Mouse (Mus musculus): Measurements from ENCODE around the gene Epb41l2. TPM values are rescaled to one million over a fixed set of nuclear protein-coding genes. Genes with fewer than 3 reads are reported as not detected.

The Epb41l2 gene
- polyA plus RNA-seq, 1 experiment = 28.8 TPM

- DNase-seq = no peak
- WGBS = 75% methylated on average over 4 of the region's 4 CpGs
- H3K4me1 ChIP-seq (ENCODE audit: control insufficient read depth, insufficient read depth, low read length) = no peaks in the 10 kb centered on the region
- H3K36me3 ChIP-seq (ENCODE audit: control insufficient read depth, insufficient read depth, low read length) = no peaks in the 10 kb centered on the region
- no peaks in the 10 kb centered on the region for H3K27me3 ChIP-seq (replicated peaks; ENCODE audit: control insufficient read depth, insufficient read depth, low read length)
- no peak overlapping the region for H3K27ac ChIP-seq (ENCODE audit: insufficient read depth, low read depth, low read length)
- TF ChIP-seq CTCF (conservative IDR thresholded peaks at IDR 0.05; ENCODE audit: insufficient read depth, insufficient read length, low read depth, low read length) (no peak), POLR2A (IDR thresholded peaks at IDR 0.05; ENCODE audit: low read depth, low read length) (no peak)
- H3K4me3 ChIP-seq (ENCODE audit: insufficient read depth, low read depth, low read length) = no peak overlapping the region
These were observed 166.6 kb downstream of the Epb41l2 start for GRCm38 (mm10) chr10:25526156-25526555.

GRCm38 (mm10) chr10:25526622-25527021 is 167.0 kb downstream of the Epb41l2 start:
- Histone ChIP-seq H3K36me3 (ENCODE audit: control insufficient read depth, insufficient read depth, low read length) (no peaks in the 10 kb centered on the region), H3K27me3 (replicated peaks; ENCODE audit: control insufficient read depth, insufficient read depth, low read length) (no peaks in the 10 kb centered on the region), H3K4me3 (ENCODE audit: insufficient read depth, low read depth, low read length) (no peak overlapping the region), H3K27ac (ENCODE audit: insufficient read depth, low read depth, low read length) (no peak overlapping the region), H3K4me1 (ENCODE audit: control insufficient read depth, insufficient read depth, low read length) (no peaks in the 10 kb centered on the region)
- 94% methylated on average over 4 of the region's 4 CpGs for WGBS
- no peak for DNase-seq
- TF ChIP-seq POLR2A (IDR thresholded peaks at IDR 0.05; ENCODE audit: low read depth, low read length) = no peak
- TF ChIP-seq CTCF (conservative IDR thresholded peaks at IDR 0.05; ENCODE audit: insufficient read depth, insufficient read length, low read depth, low read length) = no peak

- no peak overlapping the region for H3K27ac ChIP-seq (ENCODE audit: insufficient read depth, low read depth, low read length)
These were observed 167.5 kb downstream of the Epb41l2 start for GRCm38 (mm10) chr10:25527126-25527525.

GRCm38 (mm10) chr10:25531335-25531734 is 171.7 kb downstream of the Epb41l2 start:
- H3K27me3 ChIP-seq (replicated peaks; ENCODE audit: control insufficient read depth, insufficient read depth, low read length) = no peaks in the 10 kb centered on the region
- TF ChIP-seq CTCF (conservative IDR thresholded peaks at IDR 0.05; ENCODE audit: insufficient read depth, insufficient read length, low read depth, low read length) = no peak
- TF ChIP-seq POLR2A (IDR thresholded peaks at IDR 0.05; ENCODE audit: low read depth, low read length) = no peak
- no peak for DNase-seq
- no peaks in the 10 kb centered on the region for H3K36me3 ChIP-seq (ENCODE audit: control insufficient read depth, insufficient read depth, low read length)
- H3K4me3 ChIP-seq (ENCODE audit: insufficient read depth, low read depth, low read length) = no peak overlapping the region
- WGBS = 65% methylated on average over 13 of the region's 13 CpGs
- peaks cover 6% of the 10 kb centered on the region; the same call in 1 of the 2 replicates for H3K4me1 ChIP-seq (ENCODE audit: control insufficient read depth, insufficient read depth, low read length)
- no peak overlapping the region for H3K27ac ChIP-seq (ENCODE audit: insufficient read depth, low read depth, low read length)

More at GRCm38 (mm10) chr10:25527126-25527525, 167.5 kb downstream of the Epb41l2 start:
- no peaks in the 10 kb centered on the region for H3K27me3 ChIP-seq (replicated peaks; ENCODE audit: control insufficient read depth, insufficient read depth, low read length)
- 46% methylated on average over 3 of the region's 3 CpGs for WGBS
- TF ChIP-seq POLR2A (IDR thresholded peaks at IDR 0.05; ENCODE audit: low read depth, low read length) = no peak
- no peak for TF ChIP-seq CTCF (conservative IDR thresholded peaks at IDR 0.05; ENCODE audit: insufficient read depth, insufficient read length, low read depth, low read length)
- DNase-seq = no peak
- no peaks in the 10 kb centered on the region for H3K36me3 ChIP-seq (ENCODE audit: control insufficient read depth, insufficient read depth, low read length)
- H3K4me1 ChIP-seq (ENCODE audit: control insufficient read depth, insufficient read depth, low read length) = no peaks in the 10 kb centered on the region
- H3K4me3 ChIP-seq (ENCODE audit: insufficient read depth, low read depth, low read length) = no peak overlapping the region

- WGBS = 55% methylated on average over 2 of the region's 2 CpGs
These were observed 173.5 kb downstream of the Epb41l2 start for GRCm38 (mm10) chr10:25533105-25533504.

GRCm38 (mm10) chr10:25533513-25534246 is 174.1 kb downstream of the Epb41l2 start:
- DNase-seq = no peak
- Histone ChIP-seq H3K27ac (ENCODE audit: insufficient read depth, low read depth, low read length) (no peak overlapping the region), H3K4me3 (ENCODE audit: insufficient read depth, low read depth, low read length) (no peak overlapping the region), H3K27me3 (replicated peaks; ENCODE audit: control insufficient read depth, insufficient read depth, low read length) (no peaks in the 10 kb centered on the region), H3K4me1 (ENCODE audit: control insufficient read depth, insufficient read depth, low read length) (peaks cover 8% of the 10 kb centered on the region; the same call in 1 of the 2 replicates), H3K36me3 (ENCODE audit: control insufficient read depth, insufficient read depth, low read length) (no peaks in the 10 kb centered on the region)
- 61% methylated on average over 9 of the region's 9 CpGs for WGBS
- TF ChIP-seq POLR2A (IDR thresholded peaks at IDR 0.05; ENCODE audit: low read depth, low read length) = no peak
- no peak for TF ChIP-seq CTCF (conservative IDR thresholded peaks at IDR 0.05; ENCODE audit: insufficient read depth, insufficient read length, low read depth, low read length)

More at GRCm38 (mm10) chr10:25533105-25533504, 173.5 kb downstream of the Epb41l2 start:
- Histone ChIP-seq H3K36me3 (ENCODE audit: control insufficient read depth, insufficient read depth, low read length) (no peaks in the 10 kb centered on the region), H3K27ac (ENCODE audit: insufficient read depth, low read depth, low read length) (no peak overlapping the region), H3K4me1 (ENCODE audit: control insufficient read depth, insufficient read depth, low read length) (peaks cover 8% of the 10 kb centered on the region; the same call in 1 of the 2 replicates), H3K27me3 (replicated peaks; ENCODE audit: control insufficient read depth, insufficient read depth, low read length) (no peaks in the 10 kb centered on the region), H3K4me3 (ENCODE audit: insufficient read depth, low read depth, low read length) (no peak overlapping the region)
- peak; percentile 40 for DNase-seq
- TF ChIP-seq POLR2A (IDR thresholded peaks at IDR 0.05; ENCODE audit: low read depth, low read length) (no peak), CTCF (conservative IDR thresholded peaks at IDR 0.05; ENCODE audit: insufficient read depth, insufficient read length, low read depth, low read length) (no peak)

- Histone ChIP-seq H3K36me3 (ENCODE audit: control insufficient read depth, insufficient read depth, low read length) (no peaks in the 10 kb centered on the region), H3K27ac (ENCODE audit: insufficient read depth, low read depth, low read length) (peak overlapping the region; percentile 90; the same call in 1 of the 2 replicates), H3K4me1 (ENCODE audit: control insufficient read depth, insufficient read depth, low read length) (peaks cover 8% of the 10 kb centered on the region; the same call in 1 of the 2 replicates), H3K4me3 (ENCODE audit: insufficient read depth, low read depth, low read length) (no peak overlapping the region), H3K27me3 (replicated peaks; ENCODE audit: control insufficient read depth, insufficient read depth, low read length) (no peaks in the 10 kb centered on the region)
- peak; percentile 14 for DNase-seq
- TF ChIP-seq CTCF (conservative IDR thresholded peaks at IDR 0.05; ENCODE audit: insufficient read depth, insufficient read length, low read depth, low read length) = no peak
- TF ChIP-seq POLR2A (IDR thresholded peaks at IDR 0.05; ENCODE audit: low read depth, low read length) = no peak
- 57% methylated on average over 5 of the region's 5 CpGs for WGBS
These were observed 174.9 kb downstream of the Epb41l2 start for GRCm38 (mm10) chr10:25534467-25534866.

All from kidney, adult 2 months (tissue).